Mouse (Mus musculus) neural tube, embryonic 10.5 days (tissue): ENCODE measurements at regions not wholly inside any gene's neighbourhood (a gene's known extent, or its start where the extent isn't known, plus 50 kb on each side); places are given as distances from the start of the nearest gene placed in this dataset.
A peak's percentile ranks its signal among the peaks of the same experiment; 100 is the strongest.

Experiments
- DNase-seq: peaks from one replicate; pipeline ENCODE4 v3.0.0-alpha.2; 2017; ENCODE audit warnings: low spot score; ENCODE audit errors: extremely low spot score

DNA sequence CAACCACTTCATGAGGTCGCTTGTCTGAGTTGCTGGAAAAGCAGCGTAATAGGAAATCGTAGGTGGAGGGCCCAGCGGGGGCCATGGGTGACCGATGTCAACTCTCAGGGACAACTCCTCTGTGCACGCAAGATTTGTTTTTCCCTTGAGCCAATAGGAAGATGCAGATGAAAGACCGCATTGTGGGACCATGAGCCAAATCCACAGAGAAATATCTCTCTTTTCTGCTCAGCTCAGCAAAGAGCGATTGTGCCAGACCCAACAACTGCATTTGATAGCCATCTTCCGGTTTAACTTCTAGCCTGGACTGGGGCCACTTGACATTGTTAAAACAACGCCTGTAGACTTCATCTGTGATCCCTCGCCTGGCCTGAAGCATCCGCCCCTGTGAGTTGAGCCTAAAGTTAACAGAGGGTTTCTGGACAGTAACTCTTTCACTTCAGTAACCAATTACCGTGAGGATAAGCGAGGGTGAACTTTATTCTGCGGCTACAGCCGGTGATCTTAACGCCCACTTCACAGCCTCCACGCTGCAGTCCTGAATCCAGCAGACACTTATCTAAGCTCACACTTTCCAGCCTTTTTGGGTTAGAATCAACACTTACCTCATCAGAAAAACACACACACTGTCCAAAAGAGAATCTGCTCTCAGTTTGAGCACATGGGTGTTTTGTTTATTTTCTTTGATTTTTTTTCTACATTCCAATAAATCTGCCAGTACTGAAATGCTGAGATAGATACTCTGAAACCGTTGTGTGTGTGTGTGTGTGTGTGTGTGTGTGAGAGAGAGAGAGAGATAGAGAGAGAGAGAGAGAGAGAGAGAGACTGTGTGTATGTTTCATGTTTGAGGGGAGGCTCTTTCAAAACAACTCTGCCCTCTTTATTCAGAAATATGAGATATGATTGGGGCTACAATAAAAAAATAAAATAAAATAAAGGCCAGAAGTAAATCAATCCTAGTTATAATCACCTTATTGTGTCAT, 111.9 kb downstream of the Tomm20 start:
- no peak for DNase-seq

GRCm38 (mm10) chr8:126833006-126833405, 112.6 kb downstream of the Tomm20 start:
- DNase-seq = no peak

DNA sequence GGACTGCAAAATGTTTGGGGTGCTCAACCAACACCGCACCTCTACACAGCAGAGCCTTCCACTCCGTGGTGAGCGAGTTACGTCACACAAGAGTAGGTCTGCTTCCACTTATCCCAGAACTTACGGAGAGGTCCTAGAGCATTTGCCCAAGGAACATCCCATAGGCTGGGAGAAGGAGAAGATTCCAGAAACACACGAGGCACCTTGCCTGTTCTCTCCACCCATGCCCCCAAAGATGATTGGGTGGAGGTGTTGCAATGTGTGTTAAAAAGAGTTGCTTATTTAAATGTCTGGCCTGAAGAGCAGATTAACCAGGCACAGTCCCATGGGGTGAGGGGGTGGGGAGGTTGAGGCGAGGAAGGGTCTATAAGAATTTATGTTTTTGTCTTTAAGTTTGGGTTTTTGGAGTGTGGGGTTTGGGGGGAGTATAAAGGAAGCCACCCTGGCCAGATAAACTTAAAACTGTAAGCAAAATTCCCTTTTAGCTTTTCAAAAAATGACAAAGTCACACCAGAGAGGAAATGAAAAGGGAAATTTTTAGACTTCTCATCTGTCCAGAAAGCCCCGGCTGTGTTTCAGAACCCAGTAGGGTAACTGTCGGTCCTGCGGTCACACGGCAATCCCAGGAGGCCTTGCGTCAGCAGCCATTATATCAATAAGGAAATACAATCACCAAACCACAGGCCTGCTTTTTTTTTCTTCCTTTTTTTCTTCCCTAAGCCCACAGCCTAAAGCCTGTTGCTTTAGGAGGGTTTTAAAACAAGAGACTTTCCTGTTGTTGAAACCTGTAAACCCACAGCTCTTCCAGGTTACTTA, 113.3 kb downstream of the Tomm20 start:
- no peak for DNase-seq

DNA sequence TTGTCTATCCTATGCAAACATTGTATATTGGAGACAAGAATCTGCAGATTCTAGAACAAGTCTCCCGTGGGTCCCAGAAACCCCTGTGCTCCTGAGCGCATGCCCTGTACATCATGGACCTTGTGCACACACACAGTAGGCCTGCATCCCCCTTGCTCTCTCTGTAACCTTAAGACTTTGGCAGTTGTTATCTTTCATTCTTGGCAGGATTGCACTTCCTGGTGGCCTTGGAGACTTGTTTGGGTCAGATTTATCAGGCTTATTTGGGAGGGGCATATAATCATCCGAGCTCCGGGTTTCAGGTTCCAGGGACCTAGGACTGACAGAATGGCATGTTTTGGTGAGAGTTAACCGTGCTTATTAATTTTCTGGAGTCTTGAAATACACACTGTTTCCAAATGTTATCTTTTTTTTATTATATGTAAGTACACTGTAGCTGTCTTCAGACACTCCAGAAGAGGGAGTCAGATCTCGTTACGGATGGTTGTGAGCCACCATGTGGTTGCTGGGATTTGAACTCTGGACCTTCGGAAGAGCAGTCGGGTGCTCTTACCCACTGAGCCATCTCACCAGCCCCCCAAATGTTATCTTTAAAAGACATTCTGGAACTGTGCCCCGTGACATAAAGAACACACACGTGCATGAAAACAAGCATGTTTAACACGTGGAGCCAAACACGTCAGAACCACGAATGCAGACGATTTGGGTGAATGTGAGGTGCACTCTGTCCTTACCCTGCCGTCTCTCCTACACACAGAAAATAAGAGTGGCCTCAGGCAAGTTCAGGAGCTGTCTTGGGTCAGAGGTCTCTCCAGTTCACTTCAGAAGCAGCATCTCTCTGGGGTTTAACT, 114.1 kb downstream of the Tomm20 start:
- DNase-seq = no peak

GRCm38 (mm10) chr8:126830242-126830530, 115.5 kb downstream of the Tomm20 start:
- DNase-seq = no peak

- DNase-seq = no peak
These were observed 116.0 kb downstream of the Tomm20 start for GRCm38 (mm10) chr8:126829376-126830241.

DNA sequence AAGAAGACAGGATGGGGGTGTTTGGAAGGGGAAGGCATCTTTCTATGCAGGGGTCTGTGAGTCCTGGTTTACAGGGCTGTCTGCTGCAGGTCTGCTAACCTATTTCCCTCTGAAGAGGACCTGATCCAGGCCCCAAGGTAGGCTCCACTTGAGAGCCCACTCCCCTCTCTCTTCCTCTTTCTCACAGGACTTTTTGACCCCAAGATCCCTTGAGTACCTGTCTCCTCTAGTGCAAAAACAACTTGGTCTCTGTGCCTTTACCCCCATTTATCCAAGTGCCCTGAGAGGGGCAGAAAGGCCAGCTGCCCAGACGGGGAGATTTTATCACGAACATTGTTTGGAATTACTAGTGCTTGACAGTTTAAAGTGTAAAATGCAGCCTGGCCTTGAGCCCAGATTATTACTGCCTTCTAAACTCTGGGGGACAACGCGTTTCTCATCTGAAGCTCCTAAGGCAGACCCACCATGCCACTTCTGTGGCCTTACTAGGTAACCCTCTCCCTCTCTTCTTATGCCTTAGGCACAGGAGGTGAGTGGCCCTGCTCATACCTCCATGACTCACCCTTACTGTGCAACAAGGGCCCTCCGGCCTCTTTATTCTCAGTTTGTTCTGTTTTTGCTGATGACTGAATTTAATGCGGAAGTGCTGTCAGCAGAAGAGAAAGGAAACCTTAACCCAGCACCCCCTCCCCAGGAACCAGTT, 117.8 kb downstream of the Tomm20 start:
- no peak for DNase-seq

DNA sequence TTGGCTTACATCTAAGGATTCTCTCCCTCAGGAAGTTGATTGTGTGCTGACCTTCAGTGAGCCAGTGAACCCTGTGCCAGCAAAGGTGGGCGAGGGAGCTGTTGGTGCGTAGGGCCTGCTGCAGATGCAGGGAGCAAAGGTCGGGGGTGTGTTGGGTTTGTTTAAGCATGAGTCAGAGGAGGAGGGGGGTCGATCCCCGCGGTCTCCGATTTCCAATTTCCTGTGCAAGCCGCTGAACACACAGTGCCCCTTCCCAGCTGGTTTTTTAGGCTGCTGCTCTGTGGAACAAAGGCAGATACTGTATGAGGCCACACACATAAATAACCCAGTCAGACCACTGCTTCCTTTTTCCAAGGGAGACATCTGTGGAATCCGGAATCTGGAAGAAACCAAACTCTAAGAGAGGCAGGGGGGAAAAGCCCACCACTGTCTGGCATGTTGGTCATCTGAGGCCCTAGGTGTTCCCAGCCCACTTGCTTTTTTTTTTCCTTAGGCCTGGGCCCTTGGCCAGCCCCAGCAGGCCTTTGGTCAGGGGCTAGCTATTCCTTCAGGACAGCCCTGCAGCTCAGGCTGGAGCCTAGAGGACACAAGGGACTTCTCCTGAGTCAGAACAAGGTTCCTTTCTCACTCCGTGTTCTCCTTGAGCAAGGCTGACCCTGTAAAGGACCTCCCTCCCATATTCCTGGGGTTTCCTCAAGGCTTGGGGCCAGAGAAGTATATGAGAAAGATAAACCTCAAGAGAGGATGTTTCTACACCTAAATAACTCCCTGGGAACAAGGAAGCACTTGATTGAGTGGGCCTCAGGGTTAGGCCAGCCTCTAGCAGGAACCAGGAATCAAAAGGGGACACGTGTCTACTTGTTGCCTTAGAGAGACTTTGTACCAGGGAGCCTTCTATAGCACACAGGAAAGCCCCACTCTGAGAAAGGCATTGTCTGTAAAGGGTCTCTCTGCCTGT, 119.0 kb downstream of the Tomm20 start:
- DNase-seq = peak; percentile 91

GRCm38 (mm10) chr8:126825877-126826276, 119.8 kb downstream of the Tomm20 start:
- DNase-seq = peak; percentile 72

GRCm38 (mm10) chr8:126824575-126825208, 121.0 kb downstream of the Tomm20 start:
- DNase-seq = peak; percentile 50

DNA sequence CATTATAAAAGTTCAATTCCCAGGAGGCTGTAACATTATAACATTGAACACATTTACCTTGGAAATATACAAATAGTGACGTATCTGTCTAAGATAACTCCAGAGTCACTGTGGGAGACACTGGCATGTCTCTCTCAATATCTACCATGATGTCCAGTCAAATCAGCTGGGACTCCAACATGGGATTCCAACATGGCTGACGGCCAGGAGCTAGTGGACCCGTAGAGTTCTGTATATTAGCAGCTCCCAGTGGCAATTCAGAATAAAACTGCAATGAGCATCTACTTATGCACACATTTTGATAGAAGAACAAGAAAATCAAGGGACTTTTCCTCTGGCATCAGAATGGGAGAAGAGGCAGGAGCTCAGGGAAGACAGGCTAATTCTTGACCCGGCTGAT, 123.4 kb downstream of the Tomm20 start:
- no peak for DNase-seq

DNA sequence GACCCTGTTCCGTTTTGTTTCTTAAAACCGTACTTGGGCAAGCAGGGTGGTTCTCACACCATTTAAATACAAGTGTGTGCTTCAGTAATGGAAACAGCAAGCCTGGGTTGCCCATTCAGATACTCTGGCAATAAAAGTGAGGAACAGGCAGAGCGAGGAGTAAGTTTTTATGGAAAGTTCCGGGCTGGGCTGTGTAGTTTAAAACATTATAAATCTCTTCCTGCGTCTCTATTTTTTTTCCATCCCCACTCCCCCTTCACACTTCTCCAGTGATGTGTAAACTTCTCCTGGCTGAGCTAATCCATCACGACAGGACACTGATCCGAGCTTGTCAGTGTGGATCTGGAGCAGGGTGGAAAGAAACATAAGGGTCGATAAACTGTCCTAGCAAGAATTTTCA, 124.4 kb downstream of the Tomm20 start:
- DNase-seq = no peak

GRCm38 (mm10) chr8:126820502-126820901, 125.1 kb downstream of the Tomm20 start:
- DNase-seq = no peak

DNA sequence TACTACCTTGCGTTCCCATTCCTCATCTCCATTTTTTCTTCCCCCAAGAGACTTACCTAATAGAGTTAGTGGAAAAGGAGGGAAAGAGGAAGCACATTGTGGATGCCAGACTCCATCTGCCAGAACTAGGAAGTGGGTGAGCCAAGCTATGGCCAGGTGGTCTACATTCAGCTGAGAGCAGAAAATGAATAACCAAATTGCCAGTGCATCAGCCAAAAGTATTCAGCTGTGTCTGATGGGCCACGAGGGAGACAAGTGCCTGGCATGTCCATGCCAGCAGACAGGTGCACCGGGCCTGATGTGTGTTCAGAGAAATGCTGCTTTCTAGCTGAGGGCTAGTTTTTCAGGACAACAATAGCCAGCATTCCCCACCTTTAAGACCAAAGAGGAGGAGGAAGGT, 126.4 kb downstream of the Tomm20 start:
- DNase-seq = no peak

DNA sequence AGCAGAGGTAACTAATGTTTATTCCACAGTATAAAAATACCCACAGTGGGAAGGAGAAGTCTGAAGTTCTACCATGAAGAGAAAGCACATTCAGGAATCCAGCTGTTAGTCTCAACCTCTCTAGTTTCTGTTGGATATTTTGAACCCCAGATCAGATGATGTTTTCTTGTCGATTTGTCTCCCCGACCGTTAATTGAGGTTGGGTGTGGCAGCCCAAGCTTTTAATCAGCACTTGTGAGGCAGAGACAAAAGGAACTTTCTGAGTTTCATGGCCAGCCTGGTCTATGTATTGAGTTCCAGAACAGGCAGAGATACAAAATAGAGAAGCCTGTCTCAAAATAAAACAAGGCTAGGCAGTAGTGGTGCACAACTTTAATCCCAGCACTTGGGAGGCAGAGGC, 129.5 kb downstream of the Tomm20 start:
- DNase-seq = no peak

DNA sequence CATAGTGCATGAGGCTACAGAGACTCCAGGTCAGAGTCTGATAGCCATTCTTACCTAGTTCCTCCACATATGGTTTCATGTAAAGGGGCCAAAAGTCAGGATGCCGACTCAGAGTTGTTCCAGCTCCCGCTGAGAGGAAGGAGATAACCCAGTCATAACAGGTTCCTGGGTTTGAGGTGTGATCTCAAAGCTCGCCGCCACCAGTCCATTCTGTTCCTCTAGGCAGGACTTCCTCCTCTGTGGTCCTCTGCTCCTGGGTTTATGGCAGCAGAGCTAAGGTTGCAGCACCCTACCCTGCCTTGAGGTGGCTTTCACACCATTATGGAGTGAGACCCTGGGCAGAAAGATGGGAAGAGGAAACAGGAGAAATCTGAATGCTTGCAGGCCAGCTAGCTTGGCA, 131.2 kb downstream of the Tomm20 start:
- no peak for DNase-seq

GRCm38 (mm10) chr8:126813621-126814020, 132.0 kb downstream of the Tomm20 start:
- DNase-seq = no peak

GRCm38 (mm10) chr8:126812777-126813176, 132.9 kb downstream of the Tomm20 start:
- no peak for DNase-seq
